Mouse (Mus musculus) left cerebral cortex, adult 9 months (tissue): ENCODE measurements at regions not wholly inside any gene's neighbourhood (a gene's known extent, or its start where the extent isn't known, plus 50 kb on each side); places are given as distances from the start of the nearest gene placed in this dataset.

ENCODE experiments used
- DNase-seq, 2 experiments: peaks; one replicate each; pipeline ENCODE4 v3.0.0; 2022; ENCODE audit warnings: low spot score in 2 of 2

DNA sequence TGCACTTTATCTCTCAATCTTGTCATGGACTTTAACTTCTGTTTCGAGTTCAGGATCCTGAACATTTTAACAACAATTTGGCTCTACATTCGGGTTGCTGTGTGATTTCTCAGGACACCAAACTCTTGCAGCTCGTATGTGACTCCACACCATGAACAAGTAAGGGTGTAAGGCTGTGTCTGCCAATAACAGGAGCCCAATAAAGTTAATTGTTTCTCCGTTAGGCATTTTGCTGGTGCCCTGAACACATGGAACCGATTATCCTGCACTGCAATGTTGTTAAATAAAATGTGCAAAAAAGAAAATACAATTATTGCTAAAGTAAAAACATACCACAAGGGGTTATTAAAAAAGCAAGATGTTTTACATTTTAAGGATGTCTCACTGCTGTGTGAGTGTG, 497.2 kb downstream of the Kcnj2 start:
- no peak for DNase-seq

DNA sequence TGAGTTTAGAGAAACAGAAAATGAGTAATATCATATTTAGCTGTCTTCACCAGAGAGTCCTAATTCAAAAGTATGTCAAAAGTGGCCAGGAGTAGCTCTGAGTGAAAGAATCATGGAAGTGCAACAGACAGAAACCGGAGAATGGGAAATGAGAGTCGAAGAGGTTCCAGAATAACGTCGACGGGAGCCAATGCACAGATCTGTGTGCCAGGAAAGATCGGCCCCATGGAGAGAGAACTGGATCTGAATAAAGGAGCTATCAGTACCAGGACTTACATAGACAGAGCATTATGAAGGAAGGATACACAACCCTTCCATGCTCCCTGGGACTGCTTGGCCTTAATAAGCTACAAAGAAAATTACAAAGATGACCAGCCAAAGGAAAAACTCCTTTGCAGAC, 502.1 kb downstream of the Kcnj2 start:
- DNase-seq: no peak

GRCm38 (mm10) chr11:111568876-111569275, 502.9 kb downstream of the Kcnj2 start:
- no peak for DNase-seq

GRCm38 (mm10) chr11:111577883-111578282, 511.9 kb downstream of the Kcnj2 start:
- DNase-seq: no peak

GRCm38 (mm10) chr11:111582980-111583379, 517.0 kb downstream of the Kcnj2 start:
- no peak for DNase-seq

DNA sequence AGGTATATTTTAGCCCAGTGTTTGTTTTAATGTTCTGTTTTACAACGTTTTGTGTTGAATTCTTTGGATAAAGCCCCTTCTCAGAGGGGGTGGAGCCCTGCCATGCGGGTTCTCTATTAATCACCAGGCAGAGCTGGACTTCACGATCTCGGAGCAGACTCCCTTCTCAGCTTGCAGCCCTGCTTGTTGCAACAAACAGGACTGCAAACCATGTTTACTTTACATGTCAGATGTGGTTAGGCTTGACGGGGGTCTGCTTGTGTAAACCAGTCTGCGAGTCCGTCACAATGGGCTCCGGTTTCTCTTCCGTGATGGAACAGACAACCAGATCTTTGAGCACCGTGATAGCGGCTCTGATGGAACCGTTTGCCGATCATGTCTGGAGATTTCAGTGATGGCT, 517.6 kb downstream of the Kcnj2 start:
- no peak for DNase-seq

DNA sequence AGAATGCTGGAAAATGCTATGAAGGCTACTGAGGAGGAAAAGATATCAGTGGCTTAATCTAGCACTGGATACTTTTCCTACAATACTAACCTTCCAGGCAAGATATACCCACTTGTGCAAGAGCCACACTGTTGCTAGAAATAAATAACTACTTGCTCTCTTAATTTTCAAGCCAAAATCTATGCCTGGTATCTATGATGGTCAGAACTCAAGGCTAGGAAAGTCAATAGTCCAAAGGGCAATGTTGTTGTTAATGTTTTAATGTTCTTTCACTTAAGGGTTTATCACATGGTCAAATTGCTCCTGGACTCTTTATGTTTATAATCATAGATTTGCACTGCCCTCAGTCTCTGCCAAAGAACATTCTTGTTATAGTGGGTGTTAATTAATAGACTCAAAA, 533.5 kb downstream of the Kcnj2 start:
- DNase-seq: no peak

- no peak for DNase-seq
Measured at GRCm38 (mm10) chr11:111605146-111605545, 539.2 kb downstream of the Kcnj2 start.

GRCm38 (mm10) chr11:111610522-111611015, 544.6 kb downstream of the Kcnj2 start:
- no peak for DNase-seq

GRCm38 (mm10) chr11:111643603-111644002, 577.6 kb downstream of the Kcnj2 start:
- DNase-seq: no peak

DNA sequence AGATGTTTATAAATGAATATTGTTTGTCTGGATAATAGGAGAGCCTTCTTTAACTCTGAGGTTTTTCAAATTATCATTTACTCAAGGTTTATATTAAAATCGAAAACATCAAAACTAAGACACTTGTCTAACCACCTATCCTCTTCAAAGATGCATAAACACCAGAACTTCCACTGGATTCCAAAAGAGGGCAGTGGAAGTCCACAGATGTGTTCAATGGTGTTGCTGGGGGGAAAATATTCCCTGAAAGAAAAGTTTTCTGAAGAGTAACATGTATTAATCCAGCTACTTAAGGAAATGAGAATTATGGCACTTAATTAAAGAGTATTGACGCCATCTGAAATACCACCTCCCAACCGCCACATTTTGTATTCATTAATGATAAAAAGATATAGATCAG, 586.9 kb downstream of the Kcnj2 start:
- peak in 1 of 2 experiments; percentile 5 for DNase-seq

- DNase-seq: no peak
Measured at GRCm38 (mm10) chr11:111657778-111658177, 591.8 kb downstream of the Kcnj2 start.

GRCm38 (mm10) chr11:111658362-111659309, 592.7 kb downstream of the Kcnj2 start:
- no peak for DNase-seq

DNA sequence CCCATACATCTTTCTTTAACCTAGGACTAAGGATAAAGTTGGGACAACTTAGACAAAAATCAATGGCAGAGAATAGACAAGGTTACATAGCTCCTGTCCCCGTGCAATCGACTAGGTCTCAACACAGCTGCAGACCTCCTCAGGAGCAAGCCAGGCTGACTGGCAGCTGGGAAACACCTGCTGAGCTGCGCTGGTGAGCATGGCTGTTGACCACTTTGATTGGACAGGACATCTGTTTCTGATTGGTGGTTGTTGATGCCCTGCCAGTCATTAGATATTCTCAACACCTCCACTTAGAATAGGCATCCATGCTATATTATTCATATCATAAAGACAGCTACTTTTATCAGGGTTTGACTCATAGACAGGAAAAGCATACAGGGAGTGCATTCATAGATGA, 597.3 kb downstream of the Kcnj2 start:
- no peak for DNase-seq

DNA sequence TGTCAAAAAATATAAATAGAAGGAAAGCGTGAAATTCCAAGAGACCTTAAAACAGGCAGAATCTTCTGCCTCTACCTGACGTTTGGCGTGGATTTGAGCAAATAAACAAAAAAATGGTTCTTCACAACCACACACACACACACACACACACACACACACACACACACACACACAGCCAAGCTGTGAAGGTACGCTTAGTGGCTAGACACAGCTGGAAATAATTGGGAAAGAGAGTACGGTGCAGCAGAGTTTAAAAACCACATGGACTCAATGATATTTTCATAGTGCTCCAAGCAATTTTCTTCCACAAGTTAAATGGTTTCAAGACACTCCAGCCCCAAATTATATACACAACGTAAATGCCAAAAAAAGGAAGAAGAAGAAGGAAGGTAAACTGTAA, 600.4 kb downstream of the Kcnj2 start:
- no peak for DNase-seq

DNA sequence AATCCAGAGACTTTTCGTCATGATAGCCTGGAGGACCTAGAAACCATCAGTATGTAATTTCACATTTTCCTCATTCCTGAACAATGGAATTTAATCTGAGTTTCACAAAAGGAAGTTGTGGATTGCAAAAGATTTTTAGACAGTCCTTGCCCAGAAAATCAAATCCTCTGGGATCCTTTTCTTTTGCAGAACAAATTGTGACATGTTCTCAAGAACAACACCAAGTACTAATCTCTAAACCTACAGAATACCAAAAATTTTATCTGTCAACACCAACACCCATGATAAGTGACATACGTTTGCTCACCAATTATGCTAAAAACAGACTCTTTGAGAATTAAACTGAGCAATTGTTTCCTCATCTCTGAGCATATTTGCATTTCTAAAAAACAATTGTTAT, 605.9 kb downstream of the Kcnj2 start:
- DNase-seq: no peak

DNA sequence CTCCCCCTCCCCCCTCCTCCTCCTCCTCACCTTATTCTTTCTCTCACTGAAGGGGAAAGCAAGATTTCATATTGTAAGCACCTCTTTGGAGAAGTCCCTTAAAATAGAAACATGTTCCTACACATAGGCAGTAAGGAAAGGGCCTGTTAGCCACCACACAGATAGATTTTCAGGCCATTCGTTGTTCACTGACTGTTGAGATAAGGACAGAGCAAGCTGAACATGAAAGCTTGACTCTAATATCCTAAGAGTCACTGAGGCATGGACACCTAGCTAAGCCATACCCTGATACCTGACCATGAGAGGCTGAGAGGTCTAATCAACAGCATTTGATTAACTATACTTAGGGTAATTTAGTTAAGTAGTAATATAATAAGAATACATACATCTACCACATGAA, 609.7 kb downstream of the Kcnj2 start:
- no peak for DNase-seq

DNA sequence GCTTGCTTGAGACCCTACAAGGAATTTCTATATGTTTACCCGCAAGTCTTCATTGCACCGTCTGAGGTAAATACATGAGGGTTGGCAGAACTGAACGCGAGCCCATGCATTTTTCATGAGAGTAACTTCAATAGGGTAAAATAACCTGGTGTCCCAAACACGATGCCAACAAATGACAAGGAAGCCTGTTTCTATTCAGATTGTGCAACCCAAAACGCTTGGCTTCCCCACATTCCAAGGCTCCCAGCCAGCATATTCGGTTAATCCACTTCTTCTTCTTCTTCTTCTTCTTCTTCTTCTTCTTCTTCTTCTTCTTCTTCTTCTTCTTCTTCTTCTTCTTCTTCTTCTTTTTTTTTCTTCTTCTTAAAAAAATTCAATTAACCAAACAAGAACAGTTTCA, 616.4 kb downstream of the Kcnj2 start:
- DNase-seq: no peak

DNA sequence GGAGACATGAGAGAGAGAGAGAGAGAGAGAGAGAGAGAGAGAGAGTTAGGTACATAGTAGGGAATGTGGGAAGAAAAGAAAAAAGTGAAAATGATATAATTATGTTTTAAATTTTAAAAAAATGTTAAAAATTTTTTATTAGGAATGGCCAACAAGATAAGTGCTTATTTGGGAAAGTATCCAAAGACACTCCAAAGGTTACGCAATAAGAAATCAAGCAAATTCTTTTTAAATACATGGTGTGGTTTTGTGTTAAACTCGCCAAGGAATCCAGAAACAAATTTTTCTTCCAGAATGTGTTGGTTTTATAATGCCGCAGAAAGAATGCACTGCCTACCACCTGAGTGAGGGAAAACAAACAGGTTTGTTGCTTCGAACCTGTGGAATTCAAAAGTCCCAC, 617.9 kb downstream of the Kcnj2 start:
- DNase-seq: no peak

GRCm38 (mm10) chr11:111687769-111688168, 621.8 kb downstream of the Kcnj2 start:
- DNase-seq: no peak

GRCm38 (mm10) chr11:111688186-111688860, 622.4 kb downstream of the Kcnj2 start:
- no peak for DNase-seq

DNA sequence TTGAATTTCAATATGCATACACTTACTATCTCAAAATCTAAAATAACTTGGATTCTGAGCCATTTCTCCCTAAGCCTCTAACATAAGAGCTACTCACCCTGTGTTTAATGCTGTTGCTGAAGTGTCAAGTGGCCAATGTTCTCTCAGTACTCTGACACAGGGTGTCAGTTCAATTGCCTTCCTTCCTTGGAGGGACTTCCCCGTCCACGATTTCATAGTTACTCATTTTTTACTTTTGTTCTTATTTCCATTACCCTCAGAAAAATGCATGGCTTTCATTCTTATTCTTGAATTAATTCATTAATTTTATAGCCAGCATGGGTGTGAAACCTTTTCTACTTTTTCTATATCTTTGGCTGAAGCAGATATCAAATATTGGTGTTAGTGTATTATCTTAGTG, 623.9 kb downstream of the Kcnj2 start:
- no peak for DNase-seq

DNA sequence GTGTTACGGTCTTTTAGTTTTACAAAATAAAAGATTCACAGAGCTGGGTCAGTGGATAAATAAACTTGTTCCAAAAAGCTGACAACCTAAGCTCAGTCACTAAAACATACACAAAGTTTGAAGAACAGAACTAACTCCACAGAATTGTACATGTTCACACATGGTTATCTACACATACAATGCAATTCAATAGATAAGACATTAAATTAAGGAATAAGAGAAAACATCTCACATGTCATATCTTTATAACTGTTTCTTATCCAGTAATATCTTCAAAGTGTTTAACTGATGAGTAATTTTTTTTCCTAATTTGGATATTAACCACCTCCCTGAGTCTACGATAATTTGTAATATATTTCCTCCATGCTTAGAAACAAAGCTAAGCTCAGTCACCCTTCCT, 625.5 kb downstream of the Kcnj2 start:
- no peak for DNase-seq
